Mouse (Mus musculus): ENCODE data around the gene Sash3.

DNA sequence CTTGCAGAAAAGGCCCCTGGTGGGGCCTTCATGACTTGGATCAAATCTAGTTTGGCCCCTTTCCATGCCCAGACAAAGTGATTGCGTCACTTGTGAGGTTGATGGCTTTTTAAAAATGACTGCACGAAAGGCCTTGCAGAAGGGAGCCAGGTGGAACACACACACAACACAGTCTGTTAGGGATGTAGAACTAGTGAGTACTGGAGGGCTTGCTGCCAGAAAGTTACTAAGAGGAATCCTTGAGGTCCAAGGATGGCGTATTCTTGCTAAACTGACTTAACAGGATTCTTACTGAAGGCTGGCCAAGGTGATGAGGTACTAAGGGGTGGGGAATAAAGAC is 37.0 kb upstream of the Sash3 start:
- TF ChIP-seq MAFK (IDR thresholded peaks at IDR 0.05; ENCODE audit: insufficient read depth, low read depth, low read length) = no peak
- no peak for TF ChIP-seq ZC3H11A (IDR thresholded peaks at IDR 0.05; ENCODE audit: borderline replicate concordance, low read depth, low read length)
